ENCODE assay signal across 11 mouse cellular contexts in genomic region chr9:121241806-121242205, GRCm38 (mm10). TPM values are rescaled to one million over a fixed set of nuclear protein-coding genes. Genes with fewer than 3 reads are reported as not detected.
DNase-seq lines count a peak whose midpoint lies in the region; ATAC-seq and TF ChIP-seq lines count a peak whose summit lies in the region.
"Had no signal": no experiment of that assay in that cellular context is flagged by ENCODE, and none has a peak within 500 bp of the region (broad histone marks: within the 10 kb centered on the region; RNA-seq: fewer than 3 reads in every experiment).

No protein-coding gene starts in this region.

- DNase-seq in cerebellum, postnatal 10 days = peak; percentile 20 to 32
- DNase-seq in cerebellum, adult 2 months = no peak
- DNase-seq in liver, adult 2 months (ENCODE audit: extremely low read depth, low read depth, low spot score) = peak; percentile 9
- DNase-seq in liver, embryonic 11.5 days (ENCODE audit: low spot score) = no peak
- DNase-seq in NIH3T3 (ENCODE audit: low read depth) = peak; percentile 18
- peak; percentile 52 for DNase-seq in liver, postnatal 0 days
- no peak for DNase-seq in hindbrain, postnatal 0 days (ENCODE audit: low spot score)
- DNase-seq: cerebellum, adult 9-11 months; gastrocnemius, postnatal 14 days had no signal

- H3K36me3 ChIP-seq in liver, adult 2 months (ENCODE audit: control insufficient read depth, insufficient read depth, low read length) = no peaks in the 10 kb centered on the region
- H3K36me3 ChIP-seq in liver, embryonic 11.5 days (ENCODE audit: control insufficient read depth, insufficient read depth, low read length) = no peaks in the 10 kb centered on the region
- no peaks in the 10 kb centered on the region for H3K36me3 ChIP-seq in liver, postnatal 0 days (replicated peaks; ENCODE audit: insufficient read depth, low read length)
- no peaks in the 10 kb centered on the region for H3K36me3 ChIP-seq in hindbrain, postnatal 0 days (ENCODE audit: insufficient read depth, low read length)

- H3K27me3 ChIP-seq in cerebellum, adult 2 months (ENCODE audit: control insufficient read depth, insufficient read depth, low read length) = no peaks in the 10 kb centered on the region; the same call in 1 of the 2 replicates
- no peaks in the 10 kb centered on the region for H3K27me3 ChIP-seq in liver, adult 2 months (ENCODE audit: control insufficient read depth, insufficient read depth, low read length)
- H3K27me3 ChIP-seq in liver, embryonic 11.5 days (replicated peaks; ENCODE audit: control insufficient read depth, insufficient read depth, low read length) = no peaks in the 10 kb centered on the region
- no peaks in the 10 kb centered on the region for H3K27me3 ChIP-seq in liver, postnatal 0 days (ENCODE audit: insufficient read depth, low read length)
- no peaks in the 10 kb centered on the region; the same call in 1 of the 2 replicates for H3K27me3 ChIP-seq in hindbrain, postnatal 0 days (ENCODE audit: insufficient read depth, low read length)

- H3K4me3 ChIP-seq in cerebellum, adult 2 months (replicated peaks; ENCODE audit: insufficient read depth, low read depth, low read length) = no peak overlapping the region
- H3K4me3 ChIP-seq in liver, adult 2 months (ENCODE audit: insufficient read depth, low read depth, low read length) = no peak overlapping the region
- H3K4me3 ChIP-seq in liver, embryonic 11.5 days (ENCODE audit: low read depth, low read length) = no peak overlapping the region
- H3K4me3 ChIP-seq in liver, postnatal 0 days (ENCODE audit: low read depth, low read length) = no peak overlapping the region
- no peak overlapping the region for H3K4me3 ChIP-seq in hindbrain, postnatal 0 days (ENCODE audit: low read length)
- H3K4me3 ChIP-seq: layer of hippocampus, adult 2 months had no signal

- ATAC-seq in liver, embryonic 11.5 days (replicated peaks; ENCODE audit: low FRiP score) = no peak; the same call in 1 of the 2 replicates
- no peak for ATAC-seq in liver, postnatal 0 days
- no peak for ATAC-seq in inflammation-experienced regulatory T-cells, adult 6 months
- ATAC-seq in hindbrain, postnatal 0 days = no peak

- TF ChIP-seq POLR2A in cerebellum, adult 2 months (IDR thresholded peaks at IDR 0.05; ENCODE audit: borderline replicate concordance, insufficient read depth, low read length) = no peak
- TF ChIP-seq POLR2A in liver, adult 2 months (IDR thresholded peaks at IDR 0.05; ENCODE audit: extremely low read depth, insufficient read depth, low read length) = no peak

- H3K4me1 ChIP-seq in cerebellum, adult 2 months (ENCODE audit: control insufficient read depth, insufficient read depth, low read length) = no peaks in the 10 kb centered on the region
- no peaks in the 10 kb centered on the region for H3K4me1 ChIP-seq in liver, adult 2 months (ENCODE audit: control insufficient read depth, insufficient read depth, low read length)
- H3K4me1 ChIP-seq in liver, embryonic 11.5 days (replicated peaks; ENCODE audit: control insufficient read depth, insufficient read depth, low read length) = no peaks in the 10 kb centered on the region
- no peaks in the 10 kb centered on the region for H3K4me1 ChIP-seq in liver, postnatal 0 days (ENCODE audit: insufficient read depth)
- H3K4me1 ChIP-seq in hindbrain, postnatal 0 days (ENCODE audit: insufficient read depth, low read length) = no peaks in the 10 kb centered on the region

- no peak overlapping the region for H3K9ac ChIP-seq in liver, adult 2 months (ENCODE audit: low read depth, low read length)
- H3K9ac ChIP-seq in liver, embryonic 11.5 days (ENCODE audit: low read depth, low read length) = no peak overlapping the region
- H3K9ac ChIP-seq in liver, postnatal 0 days (replicated peaks) = no peak overlapping the region
- H3K9ac ChIP-seq in hindbrain, postnatal 0 days (replicated peaks; ENCODE audit: low read length) = no peak overlapping the region

- no peak overlapping the region for H3K27ac ChIP-seq in cerebellum, adult 2 months (ENCODE audit: insufficient read depth, low read length)
- no peak overlapping the region for H3K27ac ChIP-seq in liver, adult 2 months (replicated peaks; ENCODE audit: insufficient read depth, low read depth, low read length)
- no peak overlapping the region for H3K27ac ChIP-seq in liver, embryonic 11.5 days (ENCODE audit: low read depth, low read length)
- no peak overlapping the region for H3K27ac ChIP-seq in liver, postnatal 0 days (ENCODE audit: low read depth)
- H3K27ac ChIP-seq in hindbrain, postnatal 0 days = no peak overlapping the region
- H3K27ac ChIP-seq: layer of hippocampus, adult 2 months had no signal

- H3K4me2 ChIP-seq in liver, embryonic 11.5 days = no peak overlapping the region
- no peak overlapping the region for H3K4me2 ChIP-seq in liver, postnatal 0 days (ENCODE audit: low read depth, low read length)
- no peak overlapping the region for H3K4me2 ChIP-seq in hindbrain, postnatal 0 days (ENCODE audit: low read depth, low read length)

- no peak for TF ChIP-seq EP300 in liver, postnatal 0 days (IDR thresholded peaks at IDR 0.05; ENCODE audit: low read depth)

- WGBS in cerebellum, adult 2 months = 31% methylated on average over 5 of the region's 5 CpGs
- 16% methylated on average over 5 of the region's 5 CpGs for WGBS in liver, adult 2 months
- 21% methylated on average over 5 of the region's 5 CpGs for WGBS in liver, embryonic 11.5 days
- WGBS in liver, postnatal 0 days (ENCODE audit: insufficient replicate concordance) = 27% methylated on average over 5 of the region's 5 CpGs
- 34% methylated on average over 5 of the region's 5 CpGs for WGBS in hindbrain, postnatal 0 days

- H3K9me3 ChIP-seq in liver, embryonic 11.5 days (ENCODE audit: control insufficient read depth, low read length) = no peaks in the 10 kb centered on the region
- no peaks in the 10 kb centered on the region for H3K9me3 ChIP-seq in liver, postnatal 0 days (ENCODE audit: low read length)
- no peaks in the 10 kb centered on the region for H3K9me3 ChIP-seq in hindbrain, postnatal 0 days (ENCODE audit: low read length)

- TF ChIP-seq CTCF in cerebellum, adult 2 months (IDR thresholded peaks at IDR 0.05; ENCODE audit: borderline replicate concordance, insufficient read depth, low read depth, low read length) = no peak
- TF ChIP-seq CTCF in liver, adult 2 months (IDR thresholded peaks at IDR 0.05; ENCODE audit: low read depth, low read length) = no peak
- no peak for TF ChIP-seq CTCF in liver, postnatal 0 days (IDR thresholded peaks at IDR 0.05; ENCODE audit: low read depth)
- no peak for TF ChIP-seq CTCF in hindbrain, postnatal 0 days (IDR thresholded peaks at IDR 0.05; ENCODE audit: low read depth)

- no peaks in the 10 kb centered on the region for H3K79me2 ChIP-seq in liver, adult 2 months (ENCODE audit: control insufficient read depth, insufficient read depth, low read length)

RNA-seq across cellular contexts. Expression of gene Ulk4, which starts 35.2 kb away (rescaled TPM):
- polyA plus RNA-seq in cerebellum, adult 2 months (2012; rRNA removed) = 2.1 and 2.5 TPM in 2 replicates
- under 0.01 and 0.20 TPM in 2 replicates for total RNA-seq in liver, adult 2 months (2014; rRNA removed)
- 0.07 and 0.24 TPM in 2 replicates for polyA plus RNA-seq in liver, adult 2 months (2012; rRNA removed)
- 75.1 and 77.3 TPM in 2 replicates for polyA plus RNA-seq in liver, embryonic 11.5 days (2014; fragmentation: Nextera tagmentation; extraction: Ambion mirVana)
- polyA plus RNA-seq in liver, postnatal 0 days (2015; fragmentation: Nextera tagmentation; extraction: Ambion mirVana) = 23.2 and 25.4 TPM in 2 replicates
- polyA plus RNA-seq in inflammation-experienced regulatory T-cells, adult 6 months (2017; shearing (Covaris generic)) = 1 to 10 TPM in 2 of 3 experiments, not detected in 1; 1.6 to 3.8 TPM
- 8.9 and 20.0 TPM in 2 replicates for total RNA-seq in hindbrain, postnatal 0 days (2014; rRNA removed)
- polyA plus RNA-seq in hindbrain, postnatal 0 days (2015; fragmentation: Nextera tagmentation; extraction: Ambion mirVana) = 76.3 and 80.8 TPM in 2 replicates

RNA-seq across cellular contexts. Expression of gene Trak1, which starts 55.5 kb away (rescaled TPM):
- 103 TPM in 2 replicates for polyA plus RNA-seq in cerebellum, adult 2 months (2012; rRNA removed)
- total RNA-seq in liver, adult 2 months (2014; rRNA removed) = 50.3 and 56.6 TPM in 2 replicates
- 58.8 and 61.2 TPM in 2 replicates for polyA plus RNA-seq in liver, adult 2 months (2012; rRNA removed)
- polyA plus RNA-seq in liver, embryonic 11.5 days (2014; fragmentation: Nextera tagmentation; extraction: Ambion mirVana) = 11.2 and 13.1 TPM in 2 replicates
- polyA plus RNA-seq in liver, postnatal 0 days (2015; fragmentation: Nextera tagmentation; extraction: Ambion mirVana) = 4.9 and 5.1 TPM in 2 replicates
- polyA plus RNA-seq in inflammation-experienced regulatory T-cells, adult 6 months (2017; shearing (Covaris generic)) = 10 to 100 TPM in 2 of 3 experiments, 1 to 10 TPM in 1; 7.5 to 12.9 (median 11.8) TPM
- 129 and 170 TPM in 2 replicates for total RNA-seq in hindbrain, postnatal 0 days (2014; rRNA removed)
- polyA plus RNA-seq in hindbrain, postnatal 0 days (2015; fragmentation: Nextera tagmentation; extraction: Ambion mirVana) = 55.7 and 57.8 TPM in 2 replicates

Comparison
In these comparisons a context has a peak if more than half of its experiments do, and no peak if none do; other contexts are left out.
1. DNase-seq: peak in cerebellum, postnatal 10 days (2 of 2), liver, adult 2 months (single experiment), NIH3T3 (single experiment) and liver, postnatal 0 days (single experiment); none in cerebellum, adult 2 months (0 of 2), liver, embryonic 11.5 days (single experiment) and hindbrain, postnatal 0 days (single experiment).